Mouse (Mus musculus): ENCODE data around the gene Noct. TPM values are rescaled to one million over a fixed set of nuclear protein-coding genes. Genes with fewer than 3 reads are reported as not detected.

Noct gene
- polyA plus RNA-seq, 1 experiment from 2014 or later: 4.2 TPM

GRCm38 (mm10) chr3:51278433-51278832, 54.2 kb downstream of the Noct start:
- no peaks in the 10 kb centered on the region for H3K9me3 ChIP-seq (ENCODE audit: low read length)
- ATAC-seq (no peak), DNase-seq (ENCODE audit: low spot score) (no peak)
- H3K27ac ChIP-seq (ENCODE audit: low read length): no peak overlapping the region
- no peak overlapping the region for H3K4me3 ChIP-seq (ENCODE audit: low read depth, low read length)
- no peaks in the 10 kb centered on the region for H3K36me3 ChIP-seq (ENCODE audit: insufficient read depth, low read length)
- 60% methylated on average over 4 of the region's 4 CpGs for whole genome bisulfite sequencing
- H3K9ac ChIP-seq (replicated peaks; ENCODE audit: low read depth): no peak overlapping the region
- no peaks in the 10 kb centered on the region for H3K27me3 ChIP-seq (replicated peaks; ENCODE audit: insufficient read depth, low read length)
- H3K4me1 ChIP-seq (ENCODE audit: insufficient read depth, low read depth, low read length): peaks cover 7% of the 10 kb centered on the region; the same call in 1 of the 2 replicates
- TF ChIP-seq EP300 (IDR thresholded peaks at IDR 0.05) (no peak), CTCF (IDR thresholded peaks at IDR 0.05) (no peak)
- H3K4me2 ChIP-seq (replicated peaks; ENCODE audit: low read depth, low read length): no peak overlapping the region

DNA sequence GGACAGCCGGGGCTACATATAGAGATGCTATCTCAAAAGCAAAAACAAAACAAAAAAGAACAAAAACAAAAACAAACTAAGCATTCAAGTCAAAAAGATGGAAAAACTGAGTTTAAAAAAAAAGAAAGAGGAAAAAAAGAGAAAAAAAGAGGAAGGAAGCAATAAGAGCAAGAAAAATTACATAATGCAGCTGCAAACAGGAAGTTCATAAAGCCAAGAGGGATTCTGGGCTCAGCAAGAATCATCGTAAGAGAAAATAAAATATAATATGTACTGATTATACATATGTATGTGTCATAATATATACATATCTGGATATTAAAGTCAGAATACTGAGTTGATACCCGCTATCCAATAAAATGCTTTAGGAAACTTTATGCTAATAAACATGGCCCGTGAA, 57.5 kb downstream of the Noct start:
- Histone ChIP-seq H3K9ac (replicated peaks; ENCODE audit: low read depth) (no peak overlapping the region), H3K4me1 (ENCODE audit: insufficient read depth, low read depth, low read length) (no peaks in the 10 kb centered on the region), H3K9me3 (ENCODE audit: low read length) (no peaks in the 10 kb centered on the region), H3K36me3 (ENCODE audit: insufficient read depth, low read length) (no peaks in the 10 kb centered on the region), H3K27me3 (replicated peaks; ENCODE audit: insufficient read depth, low read length) (no peaks in the 10 kb centered on the region), H3K4me2 (replicated peaks; ENCODE audit: low read depth, low read length) (no peak overlapping the region), H3K27ac (ENCODE audit: low read length) (no peak overlapping the region), H3K4me3 (ENCODE audit: low read depth, low read length) (no peak overlapping the region)
- TF ChIP-seq EP300 (IDR thresholded peaks at IDR 0.05) (no peak), CTCF (IDR thresholded peaks at IDR 0.05) (no peak)
- 88% methylated on average over 4 of the region's 4 CpGs for WGBS
- ATAC-seq (no peak), DNase-seq (ENCODE audit: low spot score) (no peak)

GRCm38 (mm10) chr3:51284375-51284774, 60.1 kb downstream of the Noct start:
- no peaks in the 10 kb centered on the region for H3K36me3 ChIP-seq (ENCODE audit: insufficient read depth, low read length)
- WGBS: 62% methylated on average over 1 of the region's 1 CpGs
- H3K27ac ChIP-seq (ENCODE audit: low read length): no peak overlapping the region
- no peak overlapping the region for H3K4me3 ChIP-seq (ENCODE audit: low read depth, low read length)
- TF ChIP-seq EP300 (IDR thresholded peaks at IDR 0.05) (no peak), CTCF (IDR thresholded peaks at IDR 0.05) (no peak)
- DNase-seq (ENCODE audit: low spot score) (no peak), ATAC-seq (no peak)
- no peak overlapping the region for H3K9ac ChIP-seq (replicated peaks; ENCODE audit: low read depth)
- no peaks in the 10 kb centered on the region for H3K4me1 ChIP-seq (ENCODE audit: insufficient read depth, low read depth, low read length)
- no peak overlapping the region for H3K4me2 ChIP-seq (replicated peaks; ENCODE audit: low read depth, low read length)
- H3K27me3 ChIP-seq (replicated peaks; ENCODE audit: insufficient read depth, low read length): no peaks in the 10 kb centered on the region
- no peaks in the 10 kb centered on the region for H3K9me3 ChIP-seq (ENCODE audit: low read length)

DNA sequence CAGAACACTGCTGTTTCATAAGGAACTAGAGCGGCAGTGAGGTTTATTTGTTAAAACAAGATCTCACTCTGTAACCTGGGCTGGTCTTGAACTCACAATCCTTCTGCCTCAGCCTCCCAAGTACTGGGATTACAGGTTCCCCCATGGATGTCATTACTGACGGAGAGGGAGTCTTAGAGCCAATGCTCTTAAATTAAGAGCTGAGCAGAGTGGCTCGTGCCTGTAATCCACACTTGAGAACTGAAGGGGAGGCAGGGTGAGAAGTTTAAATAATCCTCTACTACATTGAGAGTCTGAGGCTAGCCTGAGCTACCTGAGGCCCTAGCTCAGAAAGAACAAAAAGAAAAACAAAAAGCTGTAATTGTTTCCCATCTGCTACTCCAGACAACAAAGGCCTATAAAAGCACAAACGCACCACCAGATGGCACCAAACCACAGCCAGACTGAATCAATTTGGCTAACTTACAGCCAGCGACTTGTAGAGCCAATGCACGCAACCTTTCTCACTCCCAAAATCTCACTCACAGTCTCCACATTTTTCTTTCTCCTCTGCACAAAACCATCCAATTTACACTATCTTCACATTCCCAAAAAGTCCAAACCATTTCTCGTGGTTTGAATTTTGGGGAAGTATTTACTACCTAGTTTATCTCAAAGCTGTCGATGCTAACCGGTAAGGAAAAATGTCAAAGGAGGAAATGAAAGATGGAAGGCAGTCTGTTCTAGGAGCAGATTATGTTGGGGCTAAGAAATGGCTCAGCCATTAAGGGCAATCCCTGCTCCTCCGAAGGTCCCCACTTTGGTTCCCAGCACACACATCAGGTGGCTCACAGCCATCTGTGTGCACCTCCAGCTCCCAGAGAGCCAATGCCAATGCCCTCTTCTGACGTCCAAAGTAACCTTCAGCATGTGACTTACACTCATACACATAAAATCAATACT, 64.9 kb downstream of the Noct start:
- Histone ChIP-seq H3K4me3 (ENCODE audit: low read depth, low read length) (no peak overlapping the region), H3K4me1 (ENCODE audit: insufficient read depth, low read depth, low read length) (no peaks in the 10 kb centered on the region), H3K9ac (replicated peaks; ENCODE audit: low read depth) (no peak overlapping the region), H3K36me3 (ENCODE audit: insufficient read depth, low read length) (no peaks in the 10 kb centered on the region), H3K9me3 (ENCODE audit: low read length) (no peaks in the 10 kb centered on the region), H3K27me3 (replicated peaks; ENCODE audit: insufficient read depth, low read length) (no peaks in the 10 kb centered on the region), H3K4me2 (replicated peaks; ENCODE audit: low read depth, low read length) (no peak overlapping the region), H3K27ac (ENCODE audit: low read length) (no peak overlapping the region)
- WGBS: 49% methylated on average over 11 of the region's 11 CpGs
- ATAC-seq (peak; percentile 48; the same call in 1 of the 2 replicates), DNase-seq (ENCODE audit: low spot score) (peak; percentile 84)
- TF ChIP-seq EP300 (IDR thresholded peaks at IDR 0.05) (no peak), CTCF (IDR thresholded peaks at IDR 0.05) (peak; percentile 89)

DNA sequence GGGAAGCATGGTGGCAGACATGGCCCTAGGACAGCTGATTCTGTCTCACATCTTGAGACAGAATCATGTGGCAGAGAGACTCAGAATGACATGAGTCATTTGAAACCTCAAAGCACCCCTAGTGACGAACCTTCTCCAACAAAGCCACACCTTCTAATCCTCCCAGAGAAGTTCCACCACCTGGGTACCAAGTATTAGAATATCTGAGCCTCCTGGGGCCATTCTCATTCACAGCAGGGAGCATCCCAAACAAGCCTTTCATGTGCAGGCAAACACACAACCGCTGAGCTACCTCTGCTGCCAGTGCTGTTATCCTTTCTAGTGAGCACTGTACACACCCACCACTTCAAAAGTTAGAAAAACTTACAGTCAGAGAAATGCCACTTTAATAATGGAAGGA, 70.0 kb downstream of the Noct start:
- 59% methylated on average over 2 of the region's 2 CpGs for WGBS
- no peak overlapping the region for H3K27ac ChIP-seq (ENCODE audit: low read length)
- ATAC-seq (no peak), DNase-seq (ENCODE audit: low spot score) (no peak)
- no peaks in the 10 kb centered on the region for H3K27me3 ChIP-seq (replicated peaks; ENCODE audit: insufficient read depth, low read length)
- H3K36me3 ChIP-seq (ENCODE audit: insufficient read depth, low read length): no peaks in the 10 kb centered on the region
- no peak overlapping the region for H3K9ac ChIP-seq (replicated peaks; ENCODE audit: low read depth)
- TF ChIP-seq CTCF (IDR thresholded peaks at IDR 0.05): no peak
- no peak for TF ChIP-seq EP300 (IDR thresholded peaks at IDR 0.05)
- no peaks in the 10 kb centered on the region for H3K9me3 ChIP-seq (ENCODE audit: low read length)
- H3K4me3 ChIP-seq (ENCODE audit: low read depth, low read length): no peak overlapping the region
- no peak overlapping the region for H3K4me2 ChIP-seq (replicated peaks; ENCODE audit: low read depth, low read length)
- no peaks in the 10 kb centered on the region for H3K4me1 ChIP-seq (ENCODE audit: insufficient read depth, low read depth, low read length)

DNA sequence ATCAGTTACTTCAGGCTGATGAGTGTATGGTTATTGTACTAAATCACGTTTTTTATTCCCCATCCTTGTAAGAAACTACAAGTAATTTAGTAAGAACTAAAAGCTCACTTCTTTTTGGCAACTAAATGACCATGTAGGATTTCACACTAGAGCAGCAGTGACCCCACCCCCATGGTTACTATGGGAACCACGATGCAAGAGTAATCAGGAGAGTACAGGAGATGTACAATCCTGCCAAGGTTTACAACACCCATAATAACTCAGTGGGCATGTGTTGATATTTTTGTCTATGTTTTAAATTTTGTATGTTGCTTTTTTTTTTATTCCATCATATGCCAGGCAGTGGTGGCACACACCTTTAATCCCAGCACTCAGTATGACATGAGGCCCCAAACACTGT, 71.0 kb downstream of the Noct start:
- Histone ChIP-seq H3K36me3 (ENCODE audit: insufficient read depth, low read length) (no peaks in the 10 kb centered on the region), H3K4me1 (ENCODE audit: insufficient read depth, low read depth, low read length) (no peaks in the 10 kb centered on the region), H3K4me3 (ENCODE audit: low read depth, low read length) (no peak overlapping the region), H3K9ac (replicated peaks; ENCODE audit: low read depth) (no peak overlapping the region), H3K4me2 (replicated peaks; ENCODE audit: low read depth, low read length) (no peak overlapping the region), H3K27ac (ENCODE audit: low read length) (no peak overlapping the region), H3K9me3 (ENCODE audit: low read length) (no peaks in the 10 kb centered on the region), H3K27me3 (replicated peaks; ENCODE audit: insufficient read depth, low read length) (no peaks in the 10 kb centered on the region)
- 56% methylated on average over 2 of the region's 2 CpGs for WGBS
- TF ChIP-seq CTCF (IDR thresholded peaks at IDR 0.05): no peak
- TF ChIP-seq EP300 (IDR thresholded peaks at IDR 0.05): no peak
- ATAC-seq (no peak), DNase-seq (ENCODE audit: low spot score) (no peak)

All from lung, postnatal 0 days (tissue).